Mouse (Mus musculus): ENCODE results near the gene Tgm2. TPM values are rescaled to one million over a fixed set of nuclear protein-coding genes. Genes with fewer than 3 reads are reported as not detected.

The Tgm2 gene
- total RNA-seq, 4 experiments from 2014 or later, result 27.0 to 55.7 (median 39.4) TPM

DNA sequence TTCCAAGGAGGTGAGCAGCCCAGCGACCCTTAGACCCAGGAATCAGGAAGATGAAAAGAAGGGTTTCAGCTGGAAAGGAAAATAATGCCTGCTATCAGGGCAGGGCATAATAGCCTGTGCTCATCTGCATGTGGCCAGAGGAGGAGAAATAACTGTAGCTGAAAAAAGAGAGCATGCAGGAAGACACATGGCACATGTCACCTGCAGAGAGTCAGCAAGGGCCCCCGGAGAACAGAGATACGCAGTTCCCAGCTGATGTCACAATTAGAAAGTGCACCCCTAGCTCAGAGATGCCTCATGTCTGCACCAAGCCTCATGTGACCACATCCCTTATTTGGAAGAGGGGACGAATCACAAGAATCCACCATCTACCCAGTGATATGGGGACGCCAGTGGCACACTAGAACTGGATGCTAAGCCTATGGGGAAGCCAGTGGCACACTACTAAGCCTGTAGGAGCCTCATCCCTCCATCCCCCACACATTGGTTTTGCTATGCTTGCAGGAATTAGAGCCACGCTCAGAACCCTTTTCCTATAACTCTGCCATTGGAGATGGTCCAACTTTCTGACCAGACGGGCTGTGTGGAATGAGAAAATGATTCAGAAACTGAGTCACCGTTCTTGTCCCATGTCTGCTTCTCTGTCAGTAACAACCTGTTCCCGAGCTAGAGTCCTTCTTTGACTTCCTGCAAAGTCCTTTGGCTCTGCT lies 21.4 kb upstream of the Tgm2 start:
- no peak for DNase-seq (ENCODE audit: low spot score in 2 of 2)

DNA sequence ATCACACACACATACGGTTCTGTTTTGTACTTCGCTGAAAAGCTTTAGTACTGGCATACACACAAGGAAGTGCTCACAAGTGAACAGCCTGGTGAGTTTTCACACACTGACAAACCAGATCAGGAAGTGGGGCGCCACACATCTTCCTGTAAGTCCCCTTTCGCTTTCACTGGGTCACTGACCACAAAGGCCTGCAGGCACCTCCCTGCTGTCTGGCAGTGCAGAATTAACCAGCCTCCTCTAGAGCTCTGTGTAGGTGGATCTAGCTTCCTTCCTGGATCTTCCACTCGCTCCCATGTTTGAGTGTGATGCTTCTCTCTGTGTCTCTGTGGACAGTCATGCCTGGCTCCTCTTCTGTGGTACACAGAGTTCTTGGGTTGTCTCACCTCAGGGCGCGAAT lies 20.4 kb upstream of the Tgm2 start:
- DNase-seq (ENCODE audit: low spot score in 2 of 2), result no peak

DNA sequence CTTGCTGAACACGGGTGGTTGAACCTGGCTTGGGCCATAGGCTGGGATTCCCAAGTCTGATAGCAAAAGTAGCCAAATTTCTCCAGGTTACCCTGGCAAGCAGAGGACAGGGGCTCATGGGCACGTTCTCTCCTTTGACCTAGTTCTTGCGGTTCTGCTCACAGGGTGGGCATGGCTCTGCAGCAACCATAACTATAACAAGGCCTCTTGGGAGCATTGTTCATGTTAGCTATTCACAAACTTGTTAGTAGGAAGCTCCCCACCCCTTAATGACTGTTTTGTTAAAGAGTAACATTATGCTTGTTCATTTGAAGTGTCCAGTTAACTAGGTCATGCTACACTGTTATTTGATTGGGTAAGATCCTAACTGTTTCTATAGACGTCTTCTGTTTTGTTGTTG lies 19.5 kb upstream of the Tgm2 start:
- DNase-seq (ENCODE audit: low spot score in 2 of 2), result no peak

DNA sequence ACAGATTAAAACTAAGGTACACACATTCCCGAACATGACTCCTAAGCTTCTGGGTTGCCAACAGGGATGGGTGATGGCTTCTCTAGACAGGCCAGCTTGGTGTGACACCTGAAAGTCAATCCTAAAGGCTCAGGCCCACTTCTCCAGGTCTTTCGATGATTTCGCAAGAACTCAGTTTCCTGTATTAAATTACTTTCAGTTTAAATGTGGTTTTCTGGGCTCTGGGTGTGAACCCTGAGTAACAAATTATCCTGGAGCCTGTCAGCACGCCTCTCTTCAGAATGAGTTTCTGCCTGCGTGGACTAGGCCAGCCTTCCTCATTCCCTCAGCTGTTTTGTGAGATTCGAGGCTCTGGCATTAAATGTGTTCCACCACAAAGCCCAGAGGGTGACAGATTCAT lies 16.8 kb upstream of the Tgm2 start:
- DNase-seq (ENCODE audit: low spot score in 2 of 2), result no peak

DNA sequence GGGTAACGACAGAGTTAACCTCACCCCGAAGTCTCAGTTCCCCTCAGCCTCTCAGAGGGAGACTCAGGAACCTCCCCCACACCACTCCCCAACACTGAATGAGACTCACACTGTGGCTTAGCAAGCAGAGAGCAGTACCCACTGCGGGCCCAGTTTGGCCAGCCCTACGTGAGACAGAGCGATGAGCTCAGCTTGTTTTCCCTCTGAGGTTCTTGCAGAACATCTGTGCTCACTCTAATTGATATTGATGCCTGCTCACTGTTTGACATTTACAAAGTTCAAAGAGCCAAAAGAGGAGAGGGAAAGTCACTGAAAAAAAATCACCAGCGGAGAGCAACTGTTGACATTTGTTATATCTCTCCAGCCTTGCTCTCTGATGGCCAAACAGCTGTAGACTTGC lies 15.5 kb upstream of the Tgm2 start:
- DNase-seq (ENCODE audit: low spot score in 2 of 2), result no peak

DNA sequence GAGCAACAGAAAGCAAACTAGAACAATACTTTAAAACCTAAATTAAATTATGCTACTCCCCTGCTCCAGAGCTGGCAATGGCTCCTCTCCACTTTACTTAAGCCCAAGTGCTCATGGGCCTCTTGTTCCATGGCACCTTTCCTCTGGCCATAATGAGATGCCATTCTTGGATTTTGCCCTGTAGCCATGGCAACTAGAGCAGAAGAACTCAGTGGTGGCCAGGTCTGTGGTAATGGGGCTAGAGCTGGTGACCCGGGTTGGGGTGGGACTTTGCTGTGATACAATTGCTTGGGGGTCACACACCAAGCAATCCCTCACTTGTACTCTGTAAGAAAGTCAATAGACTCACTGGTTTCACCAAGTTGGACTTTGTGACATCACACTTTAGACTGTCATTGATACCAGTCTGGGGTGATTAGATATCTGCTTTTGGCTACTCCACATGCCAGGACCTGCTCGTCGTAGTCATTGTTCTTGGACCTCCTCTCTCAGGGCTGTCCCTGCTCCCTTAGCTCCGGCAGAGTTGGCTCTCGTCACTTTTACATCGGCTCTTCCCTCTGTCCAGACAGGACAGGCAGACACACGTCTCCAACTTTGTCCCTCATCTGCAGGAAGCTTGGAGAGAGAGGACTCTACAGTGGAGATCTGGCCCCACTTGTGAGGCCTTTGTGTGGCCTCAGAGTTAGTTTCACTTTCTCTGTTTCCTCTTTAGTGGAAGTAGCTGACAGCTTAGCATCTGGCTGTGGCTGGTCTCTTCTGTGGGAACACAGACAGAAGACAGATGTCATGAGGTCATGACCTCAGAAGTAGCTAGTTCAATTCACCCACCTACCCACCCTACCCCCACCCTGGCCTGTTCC lies 13.4 kb upstream of the Tgm2 start:
- DNase-seq (ENCODE audit: low spot score in 2 of 2), result no peak

DNA sequence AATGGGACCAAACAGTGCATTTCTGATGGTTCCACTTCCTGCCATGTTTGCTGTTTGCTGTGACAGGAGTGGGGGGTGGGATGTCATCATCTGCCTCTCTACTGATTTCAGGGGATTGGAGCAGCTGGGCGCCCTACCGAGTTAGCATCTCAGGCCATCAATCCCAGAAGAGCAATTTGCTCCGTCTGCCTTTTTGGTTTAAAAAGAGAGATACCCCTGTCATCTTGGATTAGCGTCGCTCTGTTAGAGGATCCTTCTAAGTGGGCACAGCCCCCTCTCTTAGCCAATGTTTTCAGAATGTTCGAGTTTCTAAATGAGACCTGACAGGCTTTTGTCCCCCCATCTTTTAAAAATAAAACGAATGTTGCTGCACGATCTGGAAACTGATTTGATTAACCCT lies 11.4 kb upstream of the Tgm2 start:
- no peak for DNase-seq (ENCODE audit: low spot score in 2 of 2)

DNA sequence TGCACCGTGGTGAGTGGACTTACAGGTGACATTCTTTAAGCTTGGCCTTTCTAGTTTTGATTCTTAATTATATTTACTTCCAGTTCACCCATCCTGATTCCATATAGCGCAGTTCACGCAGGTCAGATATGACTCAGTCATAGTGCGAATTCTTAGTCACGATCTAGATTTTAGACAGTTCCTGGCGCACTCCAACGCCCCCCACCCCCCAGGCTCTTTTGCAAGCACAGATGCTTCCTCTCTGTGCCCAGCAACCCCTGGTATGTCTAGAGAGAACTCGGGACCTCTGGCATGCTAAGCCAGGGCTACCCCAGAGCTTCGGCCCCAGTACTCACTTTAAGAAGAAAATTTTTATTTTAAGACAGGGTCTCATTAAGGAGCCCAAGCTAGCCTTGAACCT lies 10.3 kb upstream of the Tgm2 start:
- no peak for DNase-seq (ENCODE audit: low spot score in 2 of 2)

DNA sequence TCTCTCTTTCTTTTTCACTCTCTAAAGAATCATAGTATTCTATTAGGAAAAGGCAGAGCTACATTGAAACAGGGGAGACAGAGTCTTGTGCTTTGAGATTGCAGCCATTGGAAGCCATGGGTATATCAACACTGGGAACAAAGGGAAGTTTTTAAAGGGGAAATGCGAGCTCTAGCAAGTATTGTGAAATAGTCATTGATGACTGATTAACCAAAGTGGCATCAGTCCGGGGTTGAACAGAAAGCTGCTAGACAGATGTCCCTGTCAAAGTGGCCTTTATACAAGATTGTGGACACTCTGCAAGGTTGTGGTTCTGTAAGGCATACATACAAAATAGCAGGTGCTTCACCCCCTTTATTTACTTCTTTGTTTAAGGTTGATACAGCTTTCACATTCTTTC lies 9.4 kb upstream of the Tgm2 start:
- DNase-seq (ENCODE audit: low spot score in 2 of 2), result no peak

DNA sequence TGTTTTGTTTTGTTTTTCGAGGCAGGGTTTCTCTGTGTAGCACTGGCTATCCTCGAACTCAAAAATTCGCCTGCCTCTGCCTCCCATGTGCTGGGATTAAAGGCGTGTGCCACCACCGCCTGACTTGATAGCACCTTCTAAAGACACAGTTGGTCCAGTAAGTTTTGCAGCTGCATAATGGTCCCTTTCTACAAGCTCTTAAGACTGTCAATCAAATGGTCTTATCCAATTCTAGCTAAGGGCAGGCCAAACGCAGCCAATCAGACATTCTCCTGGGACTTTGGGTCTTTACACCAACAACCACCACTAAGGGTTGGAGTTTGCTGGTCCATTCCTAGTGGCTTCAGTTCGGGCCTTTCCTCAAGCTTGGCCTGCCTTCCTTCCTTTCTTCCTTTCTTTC lies 8.9 kb upstream of the Tgm2 start:
- DNase-seq (ENCODE audit: low spot score in 2 of 2), result no peak

DNA sequence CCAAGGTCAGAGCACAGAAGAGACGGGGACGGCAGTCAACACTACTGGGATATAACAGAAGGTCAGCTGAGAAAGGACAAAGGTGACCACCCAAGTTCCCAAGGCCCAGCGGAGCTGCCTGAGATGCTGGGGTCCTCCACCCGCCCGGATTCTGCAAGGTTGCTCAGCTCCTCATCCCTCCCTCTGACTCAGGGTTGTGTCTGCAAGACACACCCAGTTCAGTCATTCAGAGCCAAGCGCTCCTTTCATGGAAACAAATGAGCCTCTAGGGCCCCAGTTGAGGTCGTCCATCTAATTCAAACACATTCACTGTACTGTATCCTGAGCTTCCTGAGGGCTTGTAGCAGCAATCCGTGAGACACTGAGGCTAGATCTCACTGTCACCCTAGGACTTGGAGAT lies 8.4 kb upstream of the Tgm2 start:
- no peak for DNase-seq (ENCODE audit: low spot score in 2 of 2)

DNA sequence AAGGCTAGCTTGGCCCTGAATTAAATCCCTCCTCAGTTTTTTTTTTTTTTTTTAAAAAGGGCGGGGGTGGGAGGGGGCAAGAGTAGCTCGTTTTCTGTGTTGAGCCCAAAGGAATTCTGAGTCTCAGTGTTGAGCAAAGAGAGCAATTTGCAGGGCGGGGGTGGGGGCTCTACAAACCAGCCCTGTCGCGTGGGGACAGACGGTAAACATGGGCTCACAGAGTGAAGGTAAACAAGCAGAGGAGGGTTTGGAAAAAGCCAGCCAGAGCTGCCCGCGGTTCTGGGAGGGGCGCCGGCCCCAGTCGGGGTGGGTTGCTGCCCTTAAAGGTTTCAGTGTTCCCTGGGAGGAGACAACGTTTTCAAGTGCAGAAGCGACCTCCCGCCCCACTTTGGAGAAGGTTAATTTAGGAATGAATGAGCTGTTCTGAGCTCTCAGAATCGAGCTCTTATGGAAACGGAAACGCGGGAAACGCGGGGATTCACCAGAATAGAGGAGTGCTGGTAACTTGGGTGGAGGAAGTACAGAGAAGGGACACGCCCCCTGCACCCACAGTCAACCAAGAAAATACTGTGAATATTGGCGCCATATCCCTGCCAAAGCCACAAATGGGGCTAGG lies 7.6 kb upstream of the Tgm2 start:
- DNase-seq (ENCODE audit: low spot score in 2 of 2), result no peak

DNA sequence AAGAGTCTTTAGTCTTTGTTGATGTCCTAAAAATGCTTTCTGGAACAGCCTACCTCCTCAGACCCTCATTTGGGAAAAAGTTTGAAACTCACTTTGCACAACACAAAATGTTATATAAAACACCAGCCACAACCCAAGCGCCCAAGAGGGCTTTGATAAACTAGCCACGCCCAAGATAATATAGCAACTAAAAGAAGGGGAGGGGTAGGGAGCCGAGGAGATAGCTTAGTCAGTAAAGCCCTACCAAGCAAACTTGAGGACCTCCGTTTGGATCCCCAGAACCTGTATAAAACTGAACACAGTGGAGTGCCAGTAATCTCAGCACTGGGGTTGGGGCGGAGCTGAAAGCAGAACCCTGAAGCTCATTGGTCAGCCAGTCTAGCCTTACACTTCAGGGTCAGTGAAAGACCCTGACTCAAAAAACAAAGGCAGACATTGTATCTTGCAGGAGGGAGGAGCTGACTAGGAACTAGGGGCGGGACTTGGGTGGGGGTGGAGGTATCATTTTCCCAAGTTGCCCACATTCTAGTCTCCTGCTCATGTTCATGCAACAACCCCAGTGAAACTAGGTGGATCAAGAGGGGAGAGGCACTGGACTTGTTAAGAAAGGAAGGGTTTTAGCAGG lies 6.6 kb upstream of the Tgm2 start:
- no peak for DNase-seq (ENCODE audit: low spot score in 2 of 2)

DNA sequence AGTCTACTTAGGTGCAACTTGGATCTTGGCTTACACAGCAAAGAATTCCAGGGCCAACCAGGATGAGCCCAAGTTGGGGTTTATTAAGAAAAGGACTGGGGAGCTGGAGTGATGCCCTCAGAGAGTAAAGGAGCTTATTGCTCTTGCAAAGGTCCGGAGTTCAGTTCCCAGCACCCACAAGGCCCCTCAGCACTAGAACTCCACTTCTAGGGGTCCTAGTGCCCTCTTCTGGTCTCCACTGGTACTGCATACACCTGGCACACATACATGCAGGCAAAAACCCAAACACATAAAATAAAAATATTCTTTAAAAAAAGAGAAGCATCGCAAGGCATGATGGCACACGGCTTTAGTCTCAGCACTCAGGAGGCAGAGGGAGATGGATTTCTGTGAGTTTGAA lies 4.8 kb upstream of the Tgm2 start:
- no peak for DNase-seq (ENCODE audit: low spot score in 2 of 2)

DNA sequence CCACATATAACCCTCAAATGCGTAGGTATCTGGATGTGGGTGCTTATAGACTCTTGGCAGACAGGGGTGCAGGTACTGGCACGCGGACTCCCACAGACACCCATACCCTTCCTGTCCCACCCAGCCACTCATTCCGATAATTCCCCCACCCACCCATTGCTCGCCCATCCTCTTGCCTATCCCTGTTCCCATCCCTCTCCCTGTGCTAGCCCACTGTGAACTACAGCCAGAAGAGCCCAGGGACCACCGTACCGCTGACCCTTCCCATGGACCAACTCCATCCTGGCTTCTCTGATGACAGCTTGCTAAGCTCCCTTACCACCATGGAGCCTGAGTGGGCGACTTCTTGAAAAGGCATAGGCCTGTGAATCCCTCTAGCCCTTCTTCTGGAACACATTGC lies 735 bp upstream of the Tgm2 start:
- no peak for DNase-seq (ENCODE audit: low spot score in 2 of 2)

DNA sequence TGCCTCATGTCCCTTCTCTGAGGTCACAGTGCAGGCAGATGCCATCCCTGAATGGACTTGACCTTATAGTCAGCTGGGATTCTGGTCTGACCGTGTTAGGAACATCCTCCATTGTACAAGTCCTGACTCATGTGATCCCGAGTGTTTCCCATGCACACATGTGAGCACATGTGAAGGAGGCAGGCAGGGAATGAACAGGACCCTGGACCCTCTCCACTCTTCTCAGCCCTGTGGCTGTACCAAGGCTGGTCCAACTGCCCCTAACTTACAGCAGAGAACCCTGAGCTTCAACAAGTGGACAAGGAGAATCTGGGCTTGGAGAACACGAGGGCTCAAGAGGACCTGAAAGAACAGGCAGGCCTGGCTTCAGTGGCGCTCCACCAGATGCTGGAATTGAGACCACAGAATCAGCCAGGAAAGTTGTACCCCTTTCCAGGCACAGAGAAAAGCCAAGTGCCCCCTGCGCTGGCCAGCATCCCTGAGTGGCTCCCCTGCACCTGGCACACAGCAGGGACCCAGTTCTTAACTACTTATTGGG lies 639 bp downstream of the Tgm2 start:
- no peak for DNase-seq (ENCODE audit: low spot score in 2 of 2)

DNA sequence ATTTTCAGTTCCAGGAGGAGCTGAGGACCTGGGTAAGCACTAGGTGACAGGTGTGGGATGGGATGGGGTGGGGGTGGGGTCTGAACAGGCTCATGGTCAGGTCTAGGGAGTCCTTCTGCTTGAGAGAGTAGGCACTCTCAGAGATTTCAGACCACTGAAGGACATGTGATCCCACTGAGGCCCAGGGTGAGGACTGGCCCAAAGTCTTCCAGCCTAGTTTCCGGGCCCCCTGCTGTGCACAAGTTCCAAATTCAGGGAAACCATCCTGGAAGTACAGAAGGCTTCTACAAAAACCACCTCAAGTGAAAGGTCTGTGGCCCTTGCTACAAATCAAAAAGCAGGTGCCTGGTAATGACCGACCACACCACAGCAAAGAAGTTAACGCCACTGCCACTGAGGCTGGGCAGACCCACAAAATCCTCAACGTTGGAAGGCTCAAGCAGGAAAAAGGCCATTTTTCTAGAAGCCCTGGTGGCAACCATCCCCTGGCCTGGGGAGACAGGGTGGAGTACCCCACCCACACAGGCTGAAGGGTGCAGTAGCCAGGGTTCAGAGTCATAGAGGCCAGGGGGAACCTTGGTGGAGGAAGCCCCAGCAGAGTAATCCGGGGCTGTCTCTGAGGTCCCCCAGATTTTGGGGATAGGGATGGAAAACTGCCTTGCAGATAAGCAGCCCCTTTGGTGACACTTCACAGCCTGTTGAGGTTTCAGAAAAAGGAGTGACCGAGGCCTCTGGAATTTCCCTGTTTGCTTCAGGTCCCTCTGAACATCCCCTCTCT lies 1.3 kb downstream of the Tgm2 start:
- DNase-seq (ENCODE audit: low spot score in 2 of 2), result no peak

DNA sequence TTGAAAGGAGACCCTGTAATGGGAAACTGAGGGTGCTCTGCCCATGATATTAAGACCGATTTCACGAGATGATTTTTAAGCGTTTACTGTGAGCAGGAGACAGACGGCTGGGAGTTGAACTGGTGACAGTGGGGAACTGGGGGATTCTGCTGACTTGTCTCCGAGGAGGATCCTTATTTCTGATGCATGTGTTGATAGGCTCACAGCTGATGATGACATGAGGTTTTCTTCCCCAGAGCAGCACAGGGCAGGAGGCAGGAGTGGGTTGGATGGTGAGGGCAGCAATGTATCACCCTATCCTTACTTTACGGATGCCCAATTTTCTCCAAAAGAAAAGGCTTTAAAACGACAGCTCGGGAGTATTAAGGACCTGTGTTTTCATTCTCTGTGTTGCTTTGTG lies 2.0 kb downstream of the Tgm2 start:
- DNase-seq (ENCODE audit: low spot score in 2 of 2), result no peak

DNA sequence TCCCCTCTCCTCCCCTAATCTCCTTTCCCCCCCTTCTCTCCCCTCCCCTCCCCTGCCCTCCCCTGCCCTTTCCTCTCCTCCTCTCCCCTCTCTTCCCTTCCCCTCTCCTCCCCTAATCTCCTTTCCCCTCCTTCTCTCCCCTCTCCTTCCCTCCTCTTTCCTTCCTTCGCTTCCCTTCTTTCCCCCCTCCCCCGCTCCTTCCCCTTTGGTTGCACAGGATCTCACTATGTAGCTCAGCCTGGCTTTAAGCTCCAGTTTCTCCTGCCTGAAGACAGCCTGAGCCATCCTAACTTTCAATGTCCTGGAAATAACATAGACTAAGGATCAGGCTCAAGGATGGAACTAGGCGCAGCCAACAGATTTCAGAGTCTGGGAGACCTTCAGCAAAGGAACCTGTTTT lies 2.4 kb downstream of the Tgm2 start:
- DNase-seq (ENCODE audit: low spot score in 2 of 2), result no peak

DNA sequence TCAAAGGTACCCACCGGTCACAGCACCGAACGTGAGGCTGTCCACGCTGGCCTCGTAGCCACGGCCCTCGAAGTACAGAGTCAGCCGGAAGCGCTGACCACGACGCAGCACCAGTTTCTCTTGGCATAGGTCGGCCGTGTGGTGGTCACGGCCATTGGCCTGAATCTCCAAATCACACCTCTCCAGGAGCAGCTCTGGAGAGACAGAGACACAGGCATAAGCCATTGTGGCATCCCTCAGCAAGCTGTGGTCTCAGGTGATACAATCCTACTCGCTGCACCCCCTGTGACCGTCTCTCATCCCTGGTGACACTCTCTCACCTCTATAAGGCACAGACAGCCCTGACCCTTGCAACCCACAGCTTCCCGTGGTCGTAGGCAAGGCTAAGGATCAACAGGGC lies 3.3 kb downstream of the Tgm2 start:
- DNase-seq (ENCODE audit: low spot score in 2 of 2), result no peak

Data from gastrocnemius, adult 8-10 months (tissue).